Mouse (Mus musculus) ovary, adult 18-20 months (tissue): ENCODE data around the gene Ap1m1.

Source experiments
- DNase-seq: peaks from one replicate; pipeline ENCODE4 v3.0.0; 2022; ENCODE audit warnings: low spot score, mixed read lengths

Ap1m1 gene

GRCm38 (mm10) chr8:72295125-72295524, 55.3 kb downstream of the Ap1m1 start:
- DNase-seq: no peak

GRCm38 (mm10) chr8:72295679-72296078, 55.9 kb downstream of the Ap1m1 start:
- DNase-seq: peak; percentile 60

GRCm38 (mm10) chr8:72296561-72296960, 56.7 kb downstream of the Ap1m1 start:
- DNase-seq: no peak

- no peak for DNase-seq
Observed at GRCm38 (mm10) chr8:72298928-72299327, 59.1 kb downstream of the Ap1m1 start.

GRCm38 (mm10) chr8:72300654-72301400, 61.0 kb downstream of the Ap1m1 start:
- DNase-seq: no peak

DNA sequence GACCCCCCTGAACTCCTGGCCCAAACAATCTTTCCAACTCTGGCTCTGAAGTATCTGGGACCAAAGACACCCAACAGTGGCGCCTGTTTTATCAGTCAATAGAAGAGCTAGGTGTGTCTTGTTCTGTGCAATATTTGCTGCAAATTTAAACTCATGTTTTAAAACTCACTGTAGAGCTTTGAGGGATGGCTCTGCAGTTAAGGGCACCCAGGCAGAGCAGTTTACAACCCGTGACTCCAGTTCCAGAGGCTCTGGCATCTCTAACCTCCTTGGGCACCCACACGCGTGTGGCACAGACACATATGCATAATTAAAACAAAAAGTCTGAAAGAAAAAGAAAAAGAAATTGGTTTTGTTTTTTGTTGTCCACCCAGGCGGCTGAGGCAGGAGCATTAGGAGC, 61.7 kb downstream of the Ap1m1 start:
- DNase-seq: no peak

GRCm38 (mm10) chr8:72302986-72303612, 63.3 kb downstream of the Ap1m1 start:
- DNase-seq: no peak

DNA sequence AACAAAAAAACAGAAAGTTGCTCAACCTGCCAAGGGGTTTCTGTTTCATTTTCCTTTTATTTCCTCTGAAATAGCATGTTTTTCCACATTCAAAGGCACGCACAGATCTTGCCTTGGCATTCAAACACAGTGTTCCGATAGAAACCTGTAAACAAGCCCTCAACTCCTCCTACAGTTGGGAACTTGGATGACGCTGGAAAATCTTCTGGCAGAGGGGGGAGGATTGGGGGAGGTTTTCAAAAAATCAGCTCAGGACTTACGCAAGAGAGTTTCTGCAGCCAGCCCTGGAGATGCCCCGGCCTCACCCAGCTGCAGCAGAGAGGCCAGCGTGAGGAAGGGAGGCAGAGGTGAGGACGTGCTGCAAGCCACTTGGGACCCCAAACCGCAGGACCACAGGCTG, 63.8 kb downstream of the Ap1m1 start:
- DNase-seq: peak; percentile 81

GRCm38 (mm10) chr8:72305210-72305905, 65.5 kb downstream of the Ap1m1 start, which contains the start of gene Gm10282:
Gene Gm10282 (minus strand): TSS chr8:72305260.
- no peak for DNase-seq

- no peak for DNase-seq
Observed at GRCm38 (mm10) chr8:72306913-72307312, 67.1 kb downstream of the Ap1m1 start.
